Mouse (Mus musculus) hematopoietic stem cell, adult 5-6 weeks (primary cell): Measurements from ENCODE around the gene Pdap1. TPM values are rescaled to one million over a fixed set of nuclear protein-coding genes. Genes with fewer than 3 reads are reported as not detected.
"Not testable (repeated sequence)": the region's sequence is repeated elsewhere in the genome, so short reads cannot be mapped to it uniquely, and the experiment has no call there.

Experiments used
- ATAC-seq, 2 experiments: fragments of 125-278 bp in 1 of 2; replicated peaks in 1 of 2; 2 replicates each; pipeline ENCODE4 v1.8.0; 2016 to 2017; ENCODE audit warnings: inconsistent platforms in 2 of 2, mild to moderate bottlenecking in 2 of 2, moderate number of reproducible peaks in 2 of 2, low read depth in 1 of 2, moderate TSS enrichment in 1 of 2; ENCODE audit not compliant: low FRiP score in 2 of 2, poor library complexity in 2 of 2, severe bottlenecking in 2 of 2, insufficient read depth in 1 of 2, low TSS enrichment in 1 of 2
- total RNA-seq: library from RNA; stranded (forward); fragments of 172-1452, 232-1000 nt; gene quantifications from 2 replicates; pipeline ENCODE4 v1.2.3, GENCODE M21; 2017

Pdap1 gene
- total RNA-seq = 106 and 177 TPM in 2 replicates

DNA sequence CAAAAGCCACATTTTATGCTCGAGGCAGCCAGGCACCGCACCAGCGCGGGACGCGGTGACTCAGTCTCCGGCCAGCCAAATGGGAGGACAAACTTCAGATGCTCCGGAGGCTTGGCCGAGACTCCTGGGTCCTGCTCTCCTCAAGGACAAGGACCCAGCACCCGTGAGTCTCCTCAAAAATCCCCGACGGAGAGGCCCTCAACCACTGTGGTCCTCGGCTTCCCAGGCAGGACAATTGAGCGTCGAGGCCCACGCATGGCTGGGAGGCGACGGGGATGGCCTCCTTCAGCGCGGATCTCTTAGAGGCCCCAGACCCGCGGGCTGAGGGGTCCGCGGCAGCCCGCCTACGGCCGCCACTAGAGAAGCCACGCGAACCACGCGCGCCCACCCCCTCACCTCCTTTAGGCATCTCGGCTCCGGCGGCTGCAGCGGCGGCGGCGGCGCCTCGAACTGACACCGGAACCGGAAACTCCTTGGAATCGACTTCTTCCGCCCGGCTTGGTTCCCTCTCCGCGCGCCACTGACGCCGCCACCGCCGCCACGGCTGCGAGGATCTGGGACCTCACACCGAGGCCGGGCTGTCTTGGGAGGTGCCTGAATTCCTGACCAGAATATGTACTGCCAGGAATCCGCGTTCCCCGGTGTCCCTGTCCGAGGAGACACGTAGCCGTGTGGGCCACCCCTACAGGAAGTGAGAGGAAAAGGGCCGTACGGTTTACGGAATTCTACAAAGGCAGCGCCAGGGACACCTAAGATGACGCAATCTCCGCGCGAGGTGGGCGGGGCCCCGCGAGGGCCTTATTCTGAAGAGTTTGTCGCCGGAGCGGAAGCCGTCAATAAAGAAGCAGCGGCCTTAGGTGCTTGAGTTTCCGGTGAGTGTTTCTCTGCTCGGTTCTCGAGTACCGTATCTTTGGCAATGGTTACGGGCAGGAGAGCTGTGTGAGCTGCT, at the start of gene Pdap1, which contains the start of gene Bud31:
Gene Pdap1 (minus strand): TSS at position 668 of the 949 bp plus-strand sequence.
Gene Bud31 (plus strand): TSS at position 792 of the 949 bp plus-strand sequence.
- ATAC-seq = peak; percentile 88 to 90

DNA sequence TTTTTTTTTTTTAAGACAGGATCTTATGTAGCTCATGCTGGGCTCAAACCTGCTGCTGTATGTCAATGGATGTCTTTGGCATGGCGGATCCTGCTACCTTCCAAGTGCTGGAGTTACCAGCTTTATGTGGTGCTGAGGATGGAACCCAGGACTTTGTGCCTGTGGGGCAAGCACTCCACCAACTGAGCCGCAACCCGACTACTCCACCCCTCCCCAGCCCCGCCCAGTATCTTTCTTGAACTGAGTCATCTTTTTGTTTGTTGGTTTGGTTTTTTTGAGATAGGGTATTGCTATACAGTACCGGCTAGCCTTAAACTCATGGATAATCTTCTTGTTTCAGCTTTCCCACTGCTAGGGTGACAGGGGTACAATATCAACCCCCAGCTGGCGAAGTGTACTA, 49.4 kb upstream of the Pdap1 start:
- no peak for ATAC-seq

DNA sequence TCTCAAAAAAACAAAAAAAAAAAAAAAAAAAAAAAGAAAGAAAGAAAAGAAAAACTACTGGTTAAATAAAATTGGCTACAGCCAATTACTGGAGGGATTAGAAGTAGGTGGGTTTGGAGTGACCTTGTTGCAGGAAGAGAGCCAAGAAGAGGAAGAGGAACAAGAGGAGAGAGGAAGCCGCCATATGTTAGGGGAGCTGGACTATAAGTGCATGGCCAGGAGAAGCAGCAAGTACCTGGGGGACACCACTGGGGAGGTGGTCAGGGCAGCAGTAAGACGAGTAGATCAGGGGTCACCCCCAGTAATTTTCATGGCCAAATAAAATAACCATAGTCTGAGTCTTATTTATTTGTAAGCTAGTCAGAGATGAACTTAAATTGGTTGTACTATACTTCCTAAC, 45.2 kb upstream of the Pdap1 start:
- ATAC-seq = no peak

DNA sequence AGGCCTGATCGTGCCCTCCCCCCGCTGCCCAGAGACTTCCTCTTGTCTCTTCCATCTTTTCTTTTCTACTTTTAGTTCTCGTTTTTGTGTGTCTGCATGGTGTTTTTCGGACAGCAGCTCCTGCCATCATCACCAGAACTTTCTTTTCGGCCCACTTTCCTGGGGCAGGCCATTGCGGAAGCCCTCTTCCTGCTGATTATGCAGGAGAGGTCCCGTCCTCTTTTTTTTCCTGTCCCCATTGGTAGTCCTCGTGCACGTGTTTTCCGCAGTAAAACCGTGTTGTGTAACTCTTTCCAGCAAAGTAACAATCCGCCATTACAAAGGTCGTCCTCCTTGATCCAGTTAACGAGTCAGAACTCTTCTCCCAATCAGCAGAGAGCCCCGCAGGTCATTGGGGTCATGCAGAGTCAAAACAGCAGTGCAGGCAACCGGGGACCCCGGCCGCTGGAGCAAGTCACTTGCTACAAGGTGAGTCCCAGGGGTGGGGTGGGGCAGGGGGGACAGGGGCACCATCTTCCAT, 38.5 kb upstream of the Pdap1 start:
- no peak for ATAC-seq

GRCm38 (mm10) chr5:145167306-145167661, 27.2 kb upstream of the Pdap1 start:
- no peak for ATAC-seq

GRCm38 (mm10) chr5:145166536-145167305, 26.7 kb upstream of the Pdap1 start, which contains the start of the genes Ptcd1 and Cpsf4:
Gene Ptcd1, minus strand, starts transcription at chr5:145167108.
Gene Cpsf4, plus strand, starts transcription at chr5:145167213.
- peak; percentile 93 for ATAC-seq

DNA sequence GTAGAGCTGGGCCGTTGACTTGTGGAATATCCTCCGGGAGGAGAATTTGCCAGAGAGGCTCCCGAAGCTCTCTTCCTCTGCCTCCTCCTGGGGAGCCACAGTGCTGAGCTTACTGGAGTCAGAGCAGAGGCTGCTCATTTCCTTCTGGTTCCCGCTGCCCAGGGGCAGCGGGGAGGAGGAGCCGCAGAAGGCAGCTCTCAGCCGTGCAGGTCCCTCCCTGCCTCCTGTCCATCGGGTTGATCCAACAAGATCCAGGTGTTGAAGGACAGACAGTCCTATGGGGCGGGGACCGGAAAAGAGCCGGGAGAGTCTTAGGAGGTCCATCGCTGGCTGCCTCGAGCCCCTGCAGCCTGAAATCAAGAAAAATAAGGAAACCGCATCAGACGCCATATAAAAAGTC, 25.1 kb upstream of the Pdap1 start:
- ATAC-seq = no peak

GRCm38 (mm10) chr5:145164710-145165109, 24.7 kb upstream of the Pdap1 start:
- no peak for ATAC-seq

DNA sequence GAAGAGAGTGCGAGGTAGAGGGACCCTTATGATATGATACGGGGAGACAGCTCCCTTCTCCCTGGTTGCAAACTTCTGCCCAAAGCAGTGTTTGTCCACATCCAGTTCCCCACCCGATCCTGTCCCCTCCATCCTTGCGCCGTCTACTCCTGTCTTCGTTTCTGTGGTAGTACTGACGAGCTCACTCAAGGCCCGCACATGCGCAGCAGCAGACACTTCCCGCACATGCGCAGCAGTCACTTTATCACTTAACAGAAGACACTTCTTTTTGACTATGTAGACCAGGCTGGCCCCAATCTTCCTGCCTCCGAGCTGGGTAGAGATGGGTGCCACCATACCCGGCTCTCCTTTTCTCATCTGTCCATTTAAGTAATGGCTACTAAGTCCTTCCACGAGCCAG, 21.3 kb upstream of the Pdap1 start:
- ATAC-seq = no peak

- ATAC-seq = no peak
Observed at GRCm38 (mm10) chr5:145152690-145153089, 12.7 kb upstream of the Pdap1 start.

DNA sequence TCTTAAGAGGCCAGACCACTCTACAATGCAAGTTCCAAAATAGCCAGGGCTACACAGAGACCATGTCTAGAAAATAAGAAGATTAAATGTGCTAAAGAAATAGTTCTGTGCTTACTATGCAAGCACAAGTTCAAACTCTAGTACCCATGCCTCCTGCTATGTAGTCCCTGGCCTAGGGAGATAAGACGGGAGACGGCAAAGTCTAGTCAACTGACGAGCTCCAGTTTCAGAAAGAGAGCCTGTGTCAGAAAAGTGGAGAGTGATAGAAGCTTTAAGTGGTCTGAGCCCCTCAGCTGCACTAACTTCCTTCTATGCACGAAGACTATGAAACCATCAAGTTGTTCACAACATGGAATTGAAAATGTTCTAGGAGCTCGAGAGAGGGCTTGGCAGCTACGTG, 9.3 kb upstream of the Pdap1 start:
- ATAC-seq = no peak

GRCm38 (mm10) chr5:145147748-145148147, 7.7 kb upstream of the Pdap1 start:
- ATAC-seq = no peak

- no peak; a peak in 1 of 4 replicates for ATAC-seq
Observed at GRCm38 (mm10) chr5:145140611-145141010, 573 bp upstream of the Pdap1 start.

- no peak for ATAC-seq
Observed at GRCm38 (mm10) chr5:145138836-145139235, 1.2 kb downstream of the Pdap1 start.

- not testable (repeated sequence) for ATAC-seq
Observed at GRCm38 (mm10) chr5:145133275-145133674, 6.8 kb downstream of the Pdap1 start.

GRCm38 (mm10) chr5:145130995-145131394, 9.0 kb downstream of the Pdap1 start:
- ATAC-seq = 0 out of 4 replicates have a peak, but pooled peaks have one; percentile 13 to 19

DNA sequence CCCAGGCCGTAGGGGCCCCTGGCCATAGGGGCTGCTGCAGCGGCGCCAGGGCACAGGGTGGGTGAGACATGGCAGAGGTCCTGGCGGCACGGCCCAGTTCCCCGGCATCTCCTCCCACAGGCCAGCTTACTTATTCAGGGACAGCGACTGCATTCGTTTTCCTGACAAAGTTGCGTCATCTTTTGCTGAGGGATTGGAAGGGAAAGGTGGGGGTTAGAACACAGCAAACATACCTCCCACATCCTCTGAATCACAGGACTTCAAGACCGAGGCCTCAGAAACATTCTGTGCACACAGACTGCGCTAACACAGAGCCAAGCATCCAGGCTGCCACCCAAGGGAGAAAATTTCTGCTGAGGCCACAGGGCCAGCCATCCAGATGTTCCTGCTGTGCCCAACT, 9.8 kb downstream of the Pdap1 start:
- ATAC-seq = no peak

GRCm38 (mm10) chr5:145129773-145130172, 10.3 kb downstream of the Pdap1 start:
- ATAC-seq = not testable (repeated sequence)
